Mouse (Mus musculus): ENCODE measurements around the gene Ryr2.

DNA sequence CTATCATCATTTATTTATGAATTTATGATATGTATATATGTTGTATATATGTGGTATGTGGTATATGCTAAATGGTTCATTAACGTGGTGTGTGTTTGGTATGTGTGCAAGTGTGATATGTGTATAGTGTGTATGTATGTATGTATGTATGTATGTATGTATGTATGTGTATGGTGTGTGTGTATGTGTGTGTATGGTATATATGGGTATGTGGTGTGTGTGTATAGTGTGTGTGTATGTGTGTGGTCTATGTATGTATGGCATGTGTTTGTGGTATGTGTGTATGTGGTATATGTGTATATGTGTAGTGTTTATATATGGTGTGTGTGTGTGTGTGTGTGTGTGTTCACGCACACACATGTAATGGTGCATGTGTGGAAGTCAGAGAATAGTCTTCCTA, 534.2 kb downstream of the Ryr2 start:
- TF ChIP-seq CTCF (IDR thresholded peaks at IDR 0.05; ENCODE audit: extremely low read depth, insufficient read depth, low read length) (no peak), POLR2A (IDR thresholded peaks at IDR 0.05; ENCODE audit: extremely low read depth, insufficient read depth, low read length) (no peak)
